Mouse (Mus musculus): ENCODE data around the gene Gm33543.

Gene Gm33543

DNA sequence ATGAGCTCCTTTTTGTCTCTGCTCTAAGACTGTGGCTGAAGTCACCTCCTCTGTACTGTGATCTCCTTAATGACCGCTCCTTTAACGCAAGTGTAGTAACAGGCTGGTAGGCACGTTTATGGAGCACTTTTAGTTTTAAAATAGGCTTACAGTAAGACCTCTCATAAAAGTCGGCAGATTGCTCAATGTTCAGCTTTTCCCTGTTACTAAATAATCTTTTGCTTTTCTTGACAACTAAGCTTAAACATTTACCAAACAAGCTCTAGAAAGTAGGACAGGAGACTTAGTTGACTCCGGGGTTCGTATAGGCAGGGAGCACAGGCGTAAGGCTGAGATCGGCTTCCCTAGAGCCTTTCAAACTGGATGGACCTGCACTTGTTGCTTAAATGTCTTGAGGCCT is 64.1 kb downstream of the Gm33543 start:
- no peak for TF ChIP-seq NANOG (IDR thresholded peaks at IDR 0.05; ENCODE audit: borderline replicate concordance, low read length)
- no peak for TF ChIP-seq CTCF (conservative IDR thresholded peaks at IDR 0.05; ENCODE audit: low read length)
- no peak for TF ChIP-seq POU5F1 (IDR thresholded peaks at IDR 0.05; ENCODE audit: borderline replicate concordance, low read length)
- H3K27me3 ChIP-seq (ENCODE audit: insufficient read depth, low read length): no peaks in the 10 kb centered on the region
- H3K9me3 ChIP-seq (ENCODE audit: low read length): no peaks in the 10 kb centered on the region
- H3K36me3 ChIP-seq (ENCODE audit: insufficient read depth, low read length): no peaks in the 10 kb centered on the region
- peaks cover 4% of the 10 kb centered on the region for H3K4me1 ChIP-seq (replicated peaks; ENCODE audit: low read depth, low read length)
- H3K4me3 ChIP-seq (replicated peaks; ENCODE audit: low read length): no peak overlapping the region

DNA sequence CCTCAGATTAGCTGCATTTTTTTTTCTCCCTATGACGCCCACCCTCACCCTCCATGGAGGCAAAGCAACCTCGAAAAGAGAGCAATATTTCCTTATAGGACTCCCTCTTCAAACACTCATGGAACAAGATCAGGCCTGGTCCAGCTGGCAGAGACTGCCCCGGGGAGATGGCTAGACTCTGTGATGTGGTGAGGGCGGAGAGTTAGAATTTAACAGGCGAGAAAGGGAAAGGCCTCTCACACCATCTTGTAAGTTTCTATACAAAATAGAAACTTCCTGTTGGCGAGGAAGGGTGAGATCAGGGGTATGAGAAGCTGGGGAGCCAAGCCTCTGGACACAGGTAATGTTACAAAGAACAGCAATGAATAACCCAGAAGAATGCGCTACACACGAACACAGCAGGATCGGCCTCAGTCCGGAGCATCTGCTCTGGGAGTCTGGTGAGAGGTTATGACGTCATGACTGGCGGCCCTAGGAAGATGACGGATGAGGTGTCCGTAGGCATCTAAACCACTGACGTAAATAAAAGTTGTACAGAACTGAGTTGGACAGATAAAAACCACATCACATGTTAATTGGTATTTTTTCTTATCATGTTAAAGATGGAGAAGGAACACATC is 64.9 kb downstream of the Gm33543 start:
- Histone ChIP-seq H3K27me3 (ENCODE audit: insufficient read depth, low read length) (no peaks in the 10 kb centered on the region), H3K9me3 (ENCODE audit: low read length) (no peaks in the 10 kb centered on the region), H3K4me1 (replicated peaks; ENCODE audit: low read depth, low read length) (peaks cover 11% of the 10 kb centered on the region), H3K36me3 (ENCODE audit: insufficient read depth, low read length) (no peaks in the 10 kb centered on the region), H3K4me3 (replicated peaks; ENCODE audit: low read length) (no peak overlapping the region)
- TF ChIP-seq CTCF (conservative IDR thresholded peaks at IDR 0.05; ENCODE audit: low read length) (no peak), POU5F1 (IDR thresholded peaks at IDR 0.05; ENCODE audit: borderline replicate concordance, low read length) (no peak), NANOG (IDR thresholded peaks at IDR 0.05; ENCODE audit: borderline replicate concordance, low read length) (no peak)

DNA sequence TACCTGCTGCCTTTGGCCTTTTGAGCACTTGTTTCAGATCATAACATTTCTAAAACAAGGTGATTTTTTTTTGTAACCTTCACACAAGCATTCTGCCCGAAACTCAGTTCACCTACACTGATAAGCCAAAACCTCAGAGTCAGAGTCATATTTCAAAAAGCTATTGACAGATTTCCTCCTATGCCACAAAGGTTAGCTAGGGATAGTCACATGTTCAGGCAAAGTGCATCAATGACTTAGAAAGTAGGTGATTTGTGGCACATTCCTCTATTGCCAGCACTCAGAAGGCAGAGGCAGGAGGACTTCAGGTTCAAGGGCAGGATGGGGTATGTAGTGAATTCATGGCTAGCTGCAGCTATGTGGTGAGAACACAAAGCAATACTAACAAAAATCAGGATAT is 65.7 kb downstream of the Gm33543 start:
- Histone ChIP-seq H3K27me3 (ENCODE audit: insufficient read depth, low read length) (no peaks in the 10 kb centered on the region), H3K4me1 (replicated peaks; ENCODE audit: low read depth, low read length) (peaks cover 13% of the 10 kb centered on the region), H3K4me3 (replicated peaks; ENCODE audit: low read length) (no peak overlapping the region), H3K36me3 (ENCODE audit: insufficient read depth, low read length) (no peaks in the 10 kb centered on the region), H3K9me3 (ENCODE audit: low read length) (no peaks in the 10 kb centered on the region)
- no peak for TF ChIP-seq CTCF (conservative IDR thresholded peaks at IDR 0.05; ENCODE audit: low read length)
- no peak for TF ChIP-seq POU5F1 (IDR thresholded peaks at IDR 0.05; ENCODE audit: borderline replicate concordance, low read length)
- TF ChIP-seq NANOG (IDR thresholded peaks at IDR 0.05; ENCODE audit: borderline replicate concordance, low read length): no peak

DNA sequence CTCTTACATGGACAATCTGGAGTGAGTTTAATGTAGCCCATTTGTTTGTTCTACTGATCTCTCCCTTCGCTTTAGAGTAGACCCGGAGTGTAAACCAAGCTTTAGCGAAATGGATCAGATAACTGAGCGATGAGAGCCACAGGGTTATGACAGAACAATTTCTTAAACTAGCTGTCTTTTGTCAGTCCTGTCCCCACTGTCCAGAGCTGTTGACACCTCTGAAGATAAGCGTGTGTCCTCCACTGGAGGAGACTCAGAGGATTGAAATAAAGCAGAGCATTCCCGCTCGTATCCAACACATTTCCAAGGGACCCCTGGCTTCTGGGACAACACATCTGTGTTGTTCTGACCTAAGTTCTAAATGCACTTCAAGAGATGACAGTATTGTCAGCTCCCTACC is 67.9 kb downstream of the Gm33543 start:
- no peaks in the 10 kb centered on the region for H3K9me3 ChIP-seq (ENCODE audit: low read length)

DNA sequence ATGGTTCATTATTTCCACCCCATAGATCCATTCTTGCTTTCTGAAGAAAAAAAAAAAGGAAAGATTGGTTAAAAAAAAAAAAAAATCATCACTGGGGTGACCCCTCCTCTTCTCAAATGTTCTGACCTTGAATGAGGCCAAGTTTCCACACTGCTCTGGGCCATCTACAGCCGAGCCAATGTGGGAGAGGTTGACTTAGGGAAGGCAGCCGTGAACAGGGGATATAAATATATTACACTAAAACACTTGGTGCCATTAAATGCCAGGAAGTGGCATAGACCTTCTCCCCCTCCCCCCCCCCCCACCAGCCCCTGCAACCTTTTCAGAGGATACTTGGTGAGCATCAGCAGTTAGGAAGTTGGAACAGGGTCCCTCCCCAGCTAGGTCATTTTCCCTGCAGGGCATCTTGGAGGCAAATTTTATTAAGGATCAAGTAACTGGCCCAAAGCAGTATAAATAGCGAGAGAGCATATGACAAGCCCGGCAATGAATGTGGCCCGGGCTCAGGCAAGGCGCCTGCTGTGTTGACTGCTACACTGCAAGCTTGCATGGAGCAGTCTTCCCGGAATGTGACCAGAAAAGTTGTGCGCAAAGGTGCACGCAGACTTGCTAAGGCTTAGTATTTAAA is 68.6 kb downstream of the Gm33543 start:
- H3K4me3 ChIP-seq (replicated peaks; ENCODE audit: low read length): no peak overlapping the region
- H3K27me3 ChIP-seq (ENCODE audit: insufficient read depth, low read length): no peaks in the 10 kb centered on the region
- TF ChIP-seq POU5F1 (IDR thresholded peaks at IDR 0.05; ENCODE audit: borderline replicate concordance, low read length): no peak
- TF ChIP-seq NANOG (IDR thresholded peaks at IDR 0.05; ENCODE audit: borderline replicate concordance, low read length): no peak
- TF ChIP-seq CTCF (conservative IDR thresholded peaks at IDR 0.05; ENCODE audit: low read length): no peak
- peaks cover 13% of the 10 kb centered on the region for H3K4me1 ChIP-seq (replicated peaks; ENCODE audit: low read depth, low read length)
- no peaks in the 10 kb centered on the region for H3K36me3 ChIP-seq (ENCODE audit: insufficient read depth, low read length)
- peaks cover 6% of the 10 kb centered on the region for H3K9me3 ChIP-seq (ENCODE audit: low read length)

More for the DNA sequence above, 67.9 kb downstream of the Gm33543 start:
- H3K4me3 ChIP-seq (replicated peaks; ENCODE audit: low read length): no peak overlapping the region
- H3K36me3 ChIP-seq (ENCODE audit: insufficient read depth, low read length): no peaks in the 10 kb centered on the region
- no peaks in the 10 kb centered on the region for H3K27me3 ChIP-seq (ENCODE audit: insufficient read depth, low read length)
- H3K4me1 ChIP-seq (replicated peaks; ENCODE audit: low read depth, low read length): peaks cover 13% of the 10 kb centered on the region
- TF ChIP-seq POU5F1 (IDR thresholded peaks at IDR 0.05; ENCODE audit: borderline replicate concordance, low read length) (no peak), NANOG (IDR thresholded peaks at IDR 0.05; ENCODE audit: borderline replicate concordance, low read length) (no peak), CTCF (conservative IDR thresholded peaks at IDR 0.05; ENCODE audit: low read length) (no peak)
